Mouse (Mus musculus) CH12.LX (cell line): ENCODE data around the gene Tshr. TPM values are rescaled to one million over a fixed set of nuclear protein-coding genes. Genes with fewer than 3 reads are reported as not detected.

Source experiments
- DNase-seq: peaks from one replicate; pipeline ENCODE4 v3.0.0-alpha.2; 2013; ENCODE audit errors: extremely low read depth
- H3K27ac ChIP-seq: 2 replicates; pipeline ENCODE4 v1.5.1; 2012; ENCODE audit warnings: low read depth, mild to moderate bottlenecking, control low read depth, moderate library complexity; ENCODE audit not compliant: insufficient read depth
- H3K27me3 ChIP-seq: replicated peaks from 2 replicates; pipeline ENCODE3; 2012; ENCODE audit warnings: inconsistent platforms
- H3K36me3 ChIP-seq, 2 experiments: replicated peaks in 1 of 2; 2 replicates each; pipeline versions ENCODE3 to v1.6.1; 2012; ENCODE audit warnings: inconsistent platforms in 1 of 2, low read length in 1 of 2, mild to moderate bottlenecking in 1 of 2, mixed read lengths in 1 of 2, moderate library complexity in 1 of 2; ENCODE audit not compliant: control insufficient read depth in 1 of 2, insufficient read depth in 1 of 2
- H3K4me1 ChIP-seq, 2 experiments: 2 replicates each; pipeline ENCODE4 v1.6.1; 2012; ENCODE audit warnings: inconsistent platforms in 1 of 2, moderate library complexity in 1 of 2; ENCODE audit not compliant: insufficient read depth in 2 of 2, control insufficient read depth in 1 of 2
- H3K4me2 ChIP-seq: 2 replicates; pipeline ENCODE4 v1.6.1; 2012; ENCODE audit warnings: low read depth, mild to moderate bottlenecking, control low read depth; ENCODE audit not compliant: poor library complexity, insufficient read depth, severe bottlenecking
- H3K4me3 ChIP-seq, 3 experiments: fragments of 150-350 bp in 1 of 3; sonication (generic) in 1 of 3; replicated peaks in 1 of 3; 2 replicates each; pipeline versions ENCODE3 to v1.5.1; 2011 to 2012; ENCODE audit warnings: low read depth in 2 of 3, low read length in 2 of 3, mild to moderate bottlenecking in 2 of 3, moderate library complexity in 2 of 3, control low read depth in 1 of 3, improper control_type of control experiment in 1 of 3, inconsistent platforms in 1 of 3, mixed read lengths in 1 of 3; ENCODE audit not compliant: poor library complexity in 1 of 3
- H3K79me2 ChIP-seq: replicated peaks from 2 replicates; pipeline ENCODE4 v1.6.1; 2012; ENCODE audit warnings: mild to moderate bottlenecking, moderate library complexity; ENCODE audit not compliant: control insufficient read depth, poor library complexity, insufficient read depth, severe bottlenecking; ENCODE audit errors: extremely low read depth
- H3K9ac ChIP-seq: 2 replicates; pipeline ENCODE4 v1.6.1; 2012; ENCODE audit warnings: low read depth, mild to moderate bottlenecking, control low read depth, moderate library complexity; ENCODE audit not compliant: insufficient read depth
- H3K9me3 ChIP-seq: replicated peaks from 2 replicates; pipeline ENCODE3; 2012; ENCODE audit warnings: low read length, inconsistent platforms, mixed read lengths
- BHLHE40 ChIP-seq: IDR thresholded peaks from 2 replicates; pipeline ENCODE4 v1.6.1; 2011; ENCODE audit warnings: mild to moderate bottlenecking, low read depth, low read length, improper control_type of control experiment
- CHD1 ChIP-seq: IDR thresholded peaks from 2 replicates; pipeline ENCODE4 v1.6.1; 2012; ENCODE audit warnings: low read depth, low read length, improper control_type of control experiment, inconsistent platforms
- CHD2 ChIP-seq: IDR thresholded peaks from 2 replicates; pipeline ENCODE4 v1.6.1; 2011; ENCODE audit warnings: low read length, improper control_type of control experiment
- CTCF ChIP-seq, 2 experiments: IDR thresholded peaks in 1 of 2; conservative IDR thresholded peaks in 1 of 2; 2 replicates each; pipeline ENCODE4 v1.5.1; 2011 to 2012; ENCODE audit warnings: low read depth in 2 of 2, low read length in 2 of 2, improper control_type of control experiment in 1 of 2, inconsistent platforms in 1 of 2, mild to moderate bottlenecking in 1 of 2, moderate library complexity in 1 of 2
- E2F4 ChIP-seq: IDR thresholded peaks from 2 replicates; pipeline ENCODE4 v1.6.1; 2011; ENCODE audit warnings: low read depth, low read length, improper control_type of control experiment; ENCODE audit not compliant: insufficient replicate concordance
- ELF1 ChIP-seq: IDR thresholded peaks from 2 replicates; pipeline ENCODE4 v1.6.1; 2014; ENCODE audit warnings: low read depth, mild to moderate bottlenecking, inconsistent platforms, low read length, improper control_type of control experiment
- GABPA ChIP-seq: IDR thresholded peaks from 2 replicates; pipeline ENCODE4 v1.6.1; 2012; ENCODE audit warnings: low read depth, low read length, improper control_type of control experiment, inconsistent platforms; ENCODE audit not compliant: insufficient replicate concordance
- IRF4 ChIP-seq: IDR thresholded peaks from 2 replicates; pipeline ENCODE4 v1.6.1; 2014; ENCODE audit warnings: low read depth, mild to moderate bottlenecking, inconsistent platforms, low read length, improper control_type of control experiment
- JUN ChIP-seq: IDR thresholded peaks from 2 replicates; pipeline ENCODE4 v1.6.1; 2011; ENCODE audit warnings: low read depth, mild to moderate bottlenecking, low read length, improper control_type of control experiment, moderate library complexity; ENCODE audit not compliant: insufficient read depth
- MAFK ChIP-seq: IDR thresholded peaks from 2 replicates; pipeline ENCODE4 v1.6.1; 2011; ENCODE audit warnings: low read length, improper control_type of control experiment; ENCODE audit not compliant: insufficient replicate concordance
- MAX ChIP-seq: IDR thresholded peaks from 2 replicates; pipeline ENCODE4 v1.6.1; 2011; ENCODE audit warnings: low read length, improper control_type of control experiment
- MAZ ChIP-seq: IDR thresholded peaks from 2 replicates; pipeline ENCODE4 v1.6.1; 2012; ENCODE audit warnings: low read depth, mild to moderate bottlenecking, inconsistent platforms, low read length, improper control_type of control experiment, moderate library complexity
- MEF2A ChIP-seq: IDR thresholded peaks from 2 replicates; pipeline ENCODE4 v1.6.1; 2014; ENCODE audit warnings: low read depth, mild to moderate bottlenecking, inconsistent platforms, low read length, improper control_type of control experiment, borderline replicate concordance
- MYC ChIP-seq: IDR thresholded peaks from 2 replicates; pipeline ENCODE4 v1.6.1; 2011; ENCODE audit warnings: low read depth, mild to moderate bottlenecking, improper control_type of control experiment, low read length
- NRF1 ChIP-seq: IDR thresholded peaks from 2 replicates; pipeline ENCODE4 v1.6.1; 2014; ENCODE audit warnings: low read depth, mild to moderate bottlenecking, inconsistent platforms, low read length, improper control_type of control experiment, moderate library complexity
- POLR2AphosphoS2 ChIP-seq: IDR thresholded peaks from 2 replicates; pipeline ENCODE4 v1.6.1; 2011; ENCODE audit warnings: low read depth, low read length, improper control_type of control experiment
- RAD21 ChIP-seq: IDR thresholded peaks from 2 replicates; pipeline ENCODE4 v1.6.1; 2011; ENCODE audit warnings: low read depth, mild to moderate bottlenecking, low read length, improper control_type of control experiment, moderate library complexity
- SIN3A ChIP-seq: IDR thresholded peaks from 2 replicates; pipeline ENCODE4 v1.6.1; 2012; ENCODE audit warnings: low read length, improper control_type of control experiment, inconsistent platforms
- SMC3 ChIP-seq: IDR thresholded peaks from 2 replicates; pipeline ENCODE4 v1.6.1; 2011; ENCODE audit warnings: low read depth, low read length, improper control_type of control experiment
- TCF12 ChIP-seq: IDR thresholded peaks from 2 replicates; pipeline ENCODE4 v1.6.1; 2014; ENCODE audit warnings: low read depth, mild to moderate bottlenecking, inconsistent platforms, low read length, improper control_type of control experiment
- UBTF ChIP-seq: IDR thresholded peaks from 2 replicates; pipeline ENCODE4 v1.6.1; 2012; ENCODE audit warnings: low read depth, mild to moderate bottlenecking, inconsistent platforms, low read length, improper control_type of control experiment, moderate library complexity
- USF2 ChIP-seq: conservative IDR thresholded peaks from 2 replicates; pipeline ENCODE4 v1.6.1; 2011; ENCODE audit warnings: low read depth, low read length, improper control_type of control experiment
- ZC3H11A ChIP-seq: IDR thresholded peaks from 2 replicates; pipeline ENCODE4 v1.6.1; 2012; ENCODE audit warnings: low read depth, mild to moderate bottlenecking, inconsistent platforms, low read length, improper control_type of control experiment
- ZMIZ1 ChIP-seq: IDR thresholded peaks from 2 replicates; pipeline ENCODE4 v1.6.1; 2012; ENCODE audit warnings: low read depth, mild to moderate bottlenecking, inconsistent platforms, low read length, improper control_type of control experiment
- dilution Hi-C: fragments of 300-500 bp; cut with MboI; formaldehyde crosslinking; loops from 2 replicates; pipeline ENCODE4 v1.14.3; 2020; ENCODE audit warnings: low sequenced_read_pairs; ENCODE audit not compliant: extremely low pct_unique_long_range_greater_than_20kb, extremely low pct_ligation_motif_present
- in situ Hi-C: fragments of 300-500 bp; cut with MboI; formaldehyde crosslinking; loops from 3 replicates; pipeline ENCODE4 v1.14.3; 2019; ENCODE audit warnings: low sequenced_read_pairs, low pct_ligation_motif_present, low pct_unique_long_range_greater_than_20kb, mixed read lengths
- polyA plus RNA-seq: library from polyadenylated mRNA; unstranded; fragments of >175 nt; gene quantifications from 2 replicates; pipeline ENCODE4 v1.2.1, GENCODE M21; 2012; ENCODE audit warnings: low read depth; ENCODE audit not compliant: insufficient read length
- total RNA-seq, 2 experiments: library from RNA; depleted of rRNA; stranded (reverse); fragments of 300-350 nt in 1 of 2; fragments of >200 nt in 1 of 2; gene quantifications; 2 replicates each; pipeline ENCODE4 v1.2.3; 2012 to 2014

The Tshr gene
- total and polyA plus RNA-seq, 3 experiments: not detected

GRCm38 (mm10) chr12:91412461-91413182 lies 28.3 kb downstream of the Tshr start:
- Histone ChIP-seq H3K27me3 (no peaks in the 10 kb centered on the region), H3K36me3 (no peaks in the 10 kb centered on the region), H3K4me2 (no peak overlapping the region), H3K9ac (no peak overlapping the region), H3K79me2 (no peaks in the 10 kb centered on the region), H3K4me1 (peaks cover 0 to 21% of the 10 kb centered on the region in 2 experiments; a peak in 2 of 4 replicates), H3K4me3 (no peak overlapping the region), H3K27ac (no peak overlapping the region), H3K9me3 (no peaks in the 10 kb centered on the region)
- in situ Hi-C loops: loop anchor here (25.0 kb wide), 3 partner anchors 125 to 375 kb away; partner anchors contain the start of gene Ston2
- peak; percentile 27 for DNase-seq
- TF ChIP-seq ZC3H11A (no peak), MAFK (no peak), CHD1 (no peak), GABPA (no peak), IRF4 (no peak), ELF1 (no peak), MEF2A (no peak), CTCF (conservative IDR thresholded peaks at IDR 0.05 in 1 of 2, IDR thresholded peaks at IDR 0.05 in 1 of 2; ENCODE audit: low read depth in 2 of 2, low read length in 2 of 2) (no peak), UBTF (no peak), ZMIZ1 (no peak), MAZ (no peak), SIN3A (no peak), E2F4 (no peak), RAD21 (no peak), SMC3 (no peak), MAX (no peak), USF2 (no peak), MYC (no peak), CHD2 (no peak), POLR2AphosphoS2 (no peak)
- dilution Hi-C loops: no loop called here

- DNase-seq: peak; percentile 16
- Histone ChIP-seq H3K9ac (no peak overlapping the region), H3K36me3 (no peaks in the 10 kb centered on the region), H3K27me3 (no peaks in the 10 kb centered on the region), H3K4me2 (peak overlapping the region; percentile 12; the same call in 1 of the 2 replicates), H3K4me3 (no peak overlapping the region), H3K9me3 (no peaks in the 10 kb centered on the region), H3K27ac (no peak overlapping the region), H3K79me2 (no peaks in the 10 kb centered on the region), H3K4me1 (peaks cover 0 to 21% of the 10 kb centered on the region in 2 experiments; a peak in 2 of 4 replicates)
- dilution Hi-C loops (no loop called here), in situ Hi-C loops (loop anchor here (25.0 kb wide), 3 partner anchors 122 to 372 kb away; partner anchors contain the start of gene Ston2)
- TF ChIP-seq RAD21 (peak; percentile 29), UBTF (no peak), BHLHE40 (no peak), SMC3 (peak; percentile 43), CHD1 (no peak), CTCF (conservative IDR thresholded peaks at IDR 0.05 in 1 of 2, IDR thresholded peaks at IDR 0.05 in 1 of 2; ENCODE audit: low read depth in 2 of 2, low read length in 2 of 2) (peak; percentile 9 to 64; a peak in 2 of 4 replicates), TCF12 (no peak), NRF1 (no peak), JUN (no peak), MAZ (no peak), MEF2A (no peak), CHD2 (no peak), MAFK (no peak)
Measured at GRCm38 (mm10) chr12:91415112-91415511, 30.7 kb downstream of the Tshr start.
